Mouse (Mus musculus) NIH3T3 (cell line): ENCODE results near the gene Vmn1r42.
"Not testable (repeated sequence)": the region's sequence is repeated elsewhere in the genome, so short reads cannot be mapped to it uniquely, and the experiment has no call there.

Source experiments
- DNase-seq: peaks from one replicate; pipeline ENCODE4 v3.0.0-alpha.2; 2012; ENCODE audit warnings: low read depth

Gene Vmn1r42

GRCm38 (mm10) chr6:89876313-89876712 is at the start of gene Vmn1r42, which contains the start of gene Vmn1r43:
Gene Vmn1r42 (minus strand): TSS chr6:89876413.
Gene Vmn1r43 (minus strand): TSS chr6:89876413.
- not testable (repeated sequence) for DNase-seq

GRCm38 (mm10) chr6:89883812-89884211 is 7.6 kb upstream of the Vmn1r42 start:
- DNase-seq, result no peak

- DNase-seq, result no peak
Observed at GRCm38 (mm10) chr6:89883360-89883759, 7.1 kb upstream of the Vmn1r42 start, which contains the start of gene Vmn1r44. Gene Vmn1r44 (plus strand): TSS chr6:89883660.

GRCm38 (mm10) chr6:89880867-89881266 is 4.7 kb upstream of the Vmn1r42 start:
- peak; percentile 91 for DNase-seq

GRCm38 (mm10) chr6:89876963-89877362 is 750 bp upstream of the Vmn1r42 start:
- DNase-seq, result peak; percentile 64

GRCm38 (mm10) chr6:89867976-89868375 is 8.2 kb downstream of the Vmn1r42 start:
- peak; percentile 75 for DNase-seq

GRCm38 (mm10) chr6:89867276-89867675 is 8.9 kb downstream of the Vmn1r42 start:
- DNase-seq, result peak; percentile 83

- no peak for DNase-seq
Observed at GRCm38 (mm10) chr6:89863792-89864191, 12.4 kb downstream of the Vmn1r42 start.

- DNase-seq, result peak; percentile 61
Observed at GRCm38 (mm10) chr6:89859839-89860238, 16.4 kb downstream of the Vmn1r42 start.

GRCm38 (mm10) chr6:89857552-89857951 is 18.7 kb downstream of the Vmn1r42 start:
- peak; percentile 56 for DNase-seq
